Mouse (Mus musculus): Measurements from ENCODE around the gene Tdpoz1.
"Not testable (repeated sequence)": the region's sequence is repeated elsewhere in the genome, so short reads cannot be mapped to it uniquely, and the experiment has no call there.

DNA sequence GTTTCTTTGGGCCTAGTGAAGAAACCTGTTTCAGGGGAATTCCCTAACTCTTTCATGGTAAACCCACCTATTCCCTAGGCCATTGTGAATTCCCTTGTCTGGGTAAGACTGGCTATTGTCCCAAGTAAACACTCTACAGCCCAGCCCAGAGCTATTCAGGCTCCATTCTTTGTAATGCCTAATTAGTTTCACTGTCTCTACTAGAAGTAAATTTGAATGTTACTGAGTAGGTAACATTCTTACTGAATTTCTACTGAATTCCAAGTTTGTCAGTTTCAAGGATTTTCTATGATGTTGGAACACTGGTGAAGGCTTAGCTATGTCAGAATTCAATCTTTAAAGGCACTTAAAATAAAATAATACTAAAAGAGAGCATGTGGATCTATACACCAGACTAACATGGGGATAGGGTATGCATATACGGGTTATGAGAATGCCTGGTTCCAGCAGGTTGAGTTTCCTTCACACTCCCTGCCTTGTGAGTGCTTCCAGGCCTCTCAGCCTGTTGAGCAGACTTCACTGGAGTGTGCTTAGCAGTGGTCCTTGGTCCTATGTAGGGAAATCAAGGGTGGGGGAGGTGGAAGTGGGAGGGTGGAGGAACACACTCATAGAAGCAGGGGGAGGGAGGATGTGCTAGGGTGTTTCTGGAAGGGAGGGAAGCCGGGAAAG, 33.0 kb upstream of the Tdpoz1 start:
- TF ChIP-seq CTCF (conservative IDR thresholded peaks at IDR 0.05; ENCODE audit: insufficient read depth, insufficient read length, low read depth, low read length); POLR2A (IDR thresholded peaks at IDR 0.05; ENCODE audit: low read depth, low read length): not testable (repeated sequence)
